ENCODE assay signal across 14 mouse cellular contexts in the genomic region with DNA sequence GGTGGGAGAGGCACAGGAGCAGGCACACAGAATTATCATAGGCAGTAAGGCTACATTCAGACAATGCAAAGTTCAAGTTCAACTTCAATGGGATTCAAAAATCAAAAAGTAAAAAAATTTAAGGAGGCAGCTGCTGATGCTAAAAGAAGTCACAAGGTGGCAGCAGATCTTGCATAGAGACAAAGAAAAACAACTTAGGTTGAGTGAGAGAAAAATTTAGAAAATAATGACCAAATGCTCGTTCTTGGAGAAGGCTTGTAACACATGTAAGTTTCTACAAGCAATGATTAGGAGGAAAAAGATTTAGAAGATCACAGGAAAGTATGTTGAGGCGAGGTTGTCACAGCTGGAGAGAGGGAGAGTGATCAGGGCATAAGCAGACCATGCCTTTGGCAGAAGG. TPM values are rescaled to one million over a fixed set of nuclear protein-coding genes. Genes with fewer than 3 reads are reported as not detected.
A peak's percentile ranks its signal among the peaks of the same experiment; 100 is the strongest.
DNase-seq lines count a peak whose midpoint lies in the region; ATAC-seq and TF ChIP-seq lines count a peak whose summit lies in the region.
"Had no signal": no experiment of that assay in that cellular context is flagged by ENCODE, and none has a peak within 500 bp of the region (broad histone marks: within the 10 kb centered on the region; RNA-seq: fewer than 3 reads in every experiment).

No protein-coding gene starts in this region.

- no peaks in the 10 kb centered on the region for H3K4me1 ChIP-seq in liver, postnatal 0 days (ENCODE audit: insufficient read depth)
- H3K4me1 ChIP-seq in liver, embryonic 12.5 days, result no peaks in the 10 kb centered on the region
- no peaks in the 10 kb centered on the region for H3K4me1 ChIP-seq in embryonic facial prominence, embryonic 14.5 days (ENCODE audit: control insufficient read depth, insufficient read depth, low read length)
- H3K4me1 ChIP-seq: embryonic facial prominence, embryonic 15.5 days had no signal

- no peak overlapping the region for H3K9ac ChIP-seq in liver, postnatal 0 days (replicated peaks)
- H3K9ac ChIP-seq in liver, embryonic 12.5 days, result no peak overlapping the region
- no peak overlapping the region for H3K9ac ChIP-seq in embryonic facial prominence, embryonic 14.5 days (ENCODE audit: low read depth, low read length)
- H3K9ac ChIP-seq: embryonic facial prominence, embryonic 15.5 days had no signal

- no peaks in the 10 kb centered on the region for H3K36me3 ChIP-seq in liver, postnatal 0 days (replicated peaks; ENCODE audit: insufficient read depth, low read length)
- no peaks in the 10 kb centered on the region for H3K36me3 ChIP-seq in liver, embryonic 12.5 days
- H3K36me3 ChIP-seq in embryonic facial prominence, embryonic 14.5 days (ENCODE audit: control insufficient read depth, insufficient read depth, low read length), result no peaks in the 10 kb centered on the region
- H3K36me3 ChIP-seq: embryonic facial prominence, embryonic 15.5 days; G1E had no signal

- H3K9me3 ChIP-seq in liver, postnatal 0 days (ENCODE audit: low read length), result no peaks in the 10 kb centered on the region
- no peaks in the 10 kb centered on the region for H3K9me3 ChIP-seq in liver, embryonic 12.5 days (replicated peaks)
- H3K9me3 ChIP-seq in embryonic facial prominence, embryonic 14.5 days (ENCODE audit: control insufficient read depth, low read length), result no peaks in the 10 kb centered on the region
- H3K9me3 ChIP-seq: embryonic facial prominence, embryonic 15.5 days; G1E had no signal

- WGBS in liver, postnatal 0 days (ENCODE audit: insufficient replicate concordance), result 31% methylated on average over 2 of the region's 2 CpGs
- WGBS in liver, embryonic 12.5 days (ENCODE audit: insufficient replicate concordance), result 23% methylated on average over 2 of the region's 2 CpGs
- 32% methylated on average over 2 of the region's 2 CpGs for WGBS in embryonic facial prominence, embryonic 14.5 days

- no peak for DNase-seq in gastrocnemius, adult 2 months
- DNase-seq in gastrocnemius, postnatal 14 days, result no peak
- DNase-seq in liver, postnatal 0 days, result no peak
- DNase-seq in ES-CJ7 (ENCODE audit: low read depth, low spot score), result peak; percentile 8
- DNase-seq in embryonic facial prominence, embryonic 14.5 days (ENCODE audit: low spot score), result peak; percentile 29
- no peak for DNase-seq in spleen, adult 12 weeks (ENCODE audit: low spot score)
- no peak for DNase-seq in kidney, adult 11 months
- DNase-seq: lung, adult 2 months; thymus, postnatal 14 days had no signal

- no peak for TF ChIP-seq EP300 in liver, postnatal 0 days (IDR thresholded peaks at IDR 0.05; ENCODE audit: low read depth)

- H3K27ac ChIP-seq in gastrocnemius, adult 2 months, result no peak overlapping the region
- no peak overlapping the region for H3K27ac ChIP-seq in liver, postnatal 0 days (ENCODE audit: low read depth)
- no peak overlapping the region for H3K27ac ChIP-seq in liver, embryonic 12.5 days
- H3K27ac ChIP-seq in embryonic facial prominence, embryonic 14.5 days (replicated peaks; ENCODE audit: low read depth, low read length), result no peak overlapping the region
- H3K27ac ChIP-seq: embryonic facial prominence, embryonic 15.5 days had no signal

- no peak overlapping the region for H3K4me2 ChIP-seq in liver, postnatal 0 days (ENCODE audit: low read depth, low read length)
- no peak overlapping the region for H3K4me2 ChIP-seq in liver, embryonic 12.5 days
- H3K4me2 ChIP-seq in embryonic facial prominence, embryonic 14.5 days (ENCODE audit: low read depth, low read length), result no peak overlapping the region
- H3K4me2 ChIP-seq: embryonic facial prominence, embryonic 15.5 days had no signal

- TF ChIP-seq CTCF in gastrocnemius, adult 2 months (IDR thresholded peaks at IDR 0.05), result peak; percentile 61
- TF ChIP-seq CTCF in liver, postnatal 0 days (IDR thresholded peaks at IDR 0.05; ENCODE audit: low read depth), result peak; percentile 54

- no peak overlapping the region for H3K4me3 ChIP-seq in gastrocnemius, adult 2 months
- H3K4me3 ChIP-seq in liver, postnatal 0 days (ENCODE audit: low read depth, low read length), result no peak overlapping the region
- no peak overlapping the region for H3K4me3 ChIP-seq in liver, embryonic 12.5 days
- H3K4me3 ChIP-seq in embryonic facial prominence, embryonic 14.5 days (ENCODE audit: low read depth, low read length), result no peak overlapping the region
- H3K4me3 ChIP-seq: embryonic facial prominence, embryonic 15.5 days had no signal

- intact Hi-C loops in gastrocnemius, adult 2 months (cut with DNase I), result loop anchor here (5.0 kb wide), 1 partner anchor 252 kb away; a partner anchor contains a TSS
- intact Hi-C loops in gastrocnemius, postnatal 14 days (cut with DNase I; ENCODE audit: low total_unique reads), result loop anchor here (10.0 kb wide), 1 partner anchor 259 kb away; a partner anchor contains a TSS

- H3K27me3 ChIP-seq in liver, postnatal 0 days (ENCODE audit: insufficient read depth, low read length), result no peaks in the 10 kb centered on the region
- no peaks in the 10 kb centered on the region for H3K27me3 ChIP-seq in liver, embryonic 12.5 days (replicated peaks)
- no peaks in the 10 kb centered on the region for H3K27me3 ChIP-seq in embryonic facial prominence, embryonic 14.5 days (replicated peaks; ENCODE audit: control insufficient read depth, insufficient read depth, low read length)
- H3K27me3 ChIP-seq: embryonic facial prominence, embryonic 15.5 days had no signal

- ATAC-seq in liver, postnatal 0 days, result no peak
- ATAC-seq in liver, embryonic 12.5 days, result no peak
- ATAC-seq in embryonic facial prominence, embryonic 14.5 days (ENCODE audit: low read depth), result no peak

RNA-seq across cellular contexts. Expression of a gene that starts 0.7 kb away (rescaled TPM):
- not detected for total RNA-seq in gastrocnemius, adult 2 months (2021)
- not detected for total RNA-seq in gastrocnemius, postnatal 14 days (2021)
- polyA plus RNA-seq in liver, postnatal 0 days (2015; fragmentation: Nextera tagmentation; extraction: Ambion mirVana), result not detected in 2 replicates
- not detected in 2 replicates for polyA plus RNA-seq in liver, embryonic 12.5 days (2016; fragmentation: Nextera tagmentation; extraction: Ambion mirVana)
- polyA plus RNA-seq in embryonic facial prominence, embryonic 14.5 days (2014; fragmentation: Nextera tagmentation; extraction: Ambion mirVana), result not detected in 2 replicates
- total RNA-seq: gastrocnemius, adult 8-10 months; heart, postnatal 10 days had no signal
- polyA plus RNA-seq: embryonic facial prominence, embryonic 15.5 days; G1E had no signal

RNA-seq across cellular contexts. Expression of a gene that starts 6.8 kb away (rescaled TPM):
- not detected for total RNA-seq in gastrocnemius, adult 2 months (2021)
- total RNA-seq in gastrocnemius, postnatal 14 days (2021), result not detected
- not detected in 2 replicates for polyA plus RNA-seq in liver, postnatal 0 days (2015; fragmentation: Nextera tagmentation; extraction: Ambion mirVana)
- polyA plus RNA-seq in liver, embryonic 12.5 days (2016; fragmentation: Nextera tagmentation; extraction: Ambion mirVana), result not detected in 2 replicates
- not detected in 2 replicates for polyA plus RNA-seq in embryonic facial prominence, embryonic 14.5 days (2014; fragmentation: Nextera tagmentation; extraction: Ambion mirVana)
- total RNA-seq: gastrocnemius, adult 8-10 months; heart, postnatal 10 days had no signal
- polyA plus RNA-seq: embryonic facial prominence, embryonic 15.5 days; G1E; lung, adult 2 months had no signal

RNA-seq across cellular contexts. Expression of a gene that starts 21.7 kb away (rescaled TPM):
- 1 to 10 TPM; 4.0 to 4.8 TPM for total RNA-seq in gastrocnemius, adult 2 months (2021)
- total RNA-seq in gastrocnemius, postnatal 14 days (2021), result 1 to 10 TPM; 4.0 to 4.2 TPM
- polyA plus RNA-seq in liver, postnatal 0 days (2015; fragmentation: Nextera tagmentation; extraction: Ambion mirVana), result 1.4 and 1.7 TPM in 2 replicates
- 2.2 and 2.7 TPM in 2 replicates for polyA plus RNA-seq in liver, embryonic 12.5 days (2016; fragmentation: Nextera tagmentation; extraction: Ambion mirVana)
- polyA plus RNA-seq in embryonic facial prominence, embryonic 14.5 days (2014; fragmentation: Nextera tagmentation; extraction: Ambion mirVana), result 12.6 and 15.4 TPM in 2 replicates

RNA-seq across cellular contexts. Expression of a gene that starts 27.1 kb away (rescaled TPM):
- not detected for total RNA-seq in gastrocnemius, adult 2 months (2021)
- not detected for total RNA-seq in gastrocnemius, postnatal 14 days (2021)
- polyA plus RNA-seq in liver, postnatal 0 days (2015; fragmentation: Nextera tagmentation; extraction: Ambion mirVana), result not detected in 2 replicates
- not detected in 2 replicates for polyA plus RNA-seq in liver, embryonic 12.5 days (2016; fragmentation: Nextera tagmentation; extraction: Ambion mirVana)
- not detected in 2 replicates for polyA plus RNA-seq in embryonic facial prominence, embryonic 14.5 days (2014; fragmentation: Nextera tagmentation; extraction: Ambion mirVana)
- total RNA-seq: gastrocnemius, adult 8-10 months; heart, postnatal 10 days had no signal
- polyA plus RNA-seq: G1E; lung, adult 2 months had no signal

RNA-seq across cellular contexts. Expression of a gene that starts 30.3 kb away (rescaled TPM):
- total RNA-seq in gastrocnemius, adult 2 months (2021), result not detected
- not detected for total RNA-seq in gastrocnemius, postnatal 14 days (2021)
- polyA plus RNA-seq in liver, postnatal 0 days (2015; fragmentation: Nextera tagmentation; extraction: Ambion mirVana), result not detected in 2 replicates
- not detected in 2 replicates for polyA plus RNA-seq in liver, embryonic 12.5 days (2016; fragmentation: Nextera tagmentation; extraction: Ambion mirVana)
- polyA plus RNA-seq in embryonic facial prominence, embryonic 14.5 days (2014; fragmentation: Nextera tagmentation; extraction: Ambion mirVana), result 0.10 and 0.12 TPM in 2 replicates
- total RNA-seq: G1E; gastrocnemius, adult 8-10 months; heart, postnatal 10 days had no signal
- polyA plus RNA-seq: G1E had no signal

Comparison
In these comparisons a context has a peak if more than half of its experiments do, and no peak if none do; other contexts are left out.
1. DNase-seq: peak in ES-CJ7 (single experiment) and embryonic facial prominence, embryonic 14.5 days (single experiment); none in gastrocnemius, adult 2 months (single experiment), gastrocnemius, postnatal 14 days (single experiment), liver, postnatal 0 days (single experiment), spleen, adult 12 weeks (single experiment) and kidney, adult 11 months (single experiment).